Mouse (Mus musculus): ENCODE data around the gene Tmtc2.
A peak's percentile ranks its signal among the peaks of the same experiment; 100 is the strongest.

Gene Tmtc2

GRCm38 (mm10) chr10:105288472-105288871 lies 285.8 kb downstream of the Tmtc2 start:
- no peak for DNase-seq (ENCODE audit: low spot score)

GRCm38 (mm10) chr10:105287575-105287974 lies 286.7 kb downstream of the Tmtc2 start:
- no peak for DNase-seq (ENCODE audit: low spot score)

DNA sequence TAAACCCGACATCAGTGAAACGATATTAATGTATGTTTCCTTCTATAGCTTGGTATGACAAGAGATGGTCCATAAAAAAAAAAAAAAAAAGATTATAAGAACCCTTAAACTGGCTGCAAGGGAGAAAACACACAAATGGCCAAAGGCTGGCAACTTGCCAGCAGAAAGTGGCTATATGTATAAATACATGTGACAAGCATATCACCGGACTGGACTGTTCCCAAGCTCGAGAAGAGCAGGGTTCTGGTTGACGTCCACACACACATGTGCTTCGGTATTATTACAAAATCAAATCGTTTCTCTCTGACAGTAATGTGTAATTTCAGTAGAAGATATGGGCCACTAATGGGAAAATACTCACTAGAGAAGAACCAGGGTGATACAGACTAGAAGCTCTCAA lies 287.2 kb downstream of the Tmtc2 start:
- DNase-seq (ENCODE audit: low spot score): no peak

DNA sequence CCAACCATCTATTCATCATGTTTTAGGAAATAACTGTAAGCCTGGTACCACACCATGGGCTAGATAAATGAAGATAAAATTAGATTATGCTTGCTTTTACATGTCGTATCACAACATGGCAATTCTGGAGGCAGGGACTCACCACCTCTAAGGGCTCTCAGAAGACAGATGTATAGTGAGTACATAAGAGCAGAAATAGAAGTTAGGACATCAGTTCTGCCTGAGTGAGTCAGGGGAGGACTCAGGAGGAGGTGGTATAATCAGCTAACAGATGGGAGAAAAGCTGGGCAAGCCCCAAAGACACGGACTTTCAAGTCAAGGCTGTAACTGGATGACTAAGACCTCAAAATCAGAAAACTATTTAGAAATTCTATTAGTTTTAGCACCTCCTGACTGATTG lies 288.0 kb downstream of the Tmtc2 start:
- no peak for DNase-seq (ENCODE audit: low spot score)

DNA sequence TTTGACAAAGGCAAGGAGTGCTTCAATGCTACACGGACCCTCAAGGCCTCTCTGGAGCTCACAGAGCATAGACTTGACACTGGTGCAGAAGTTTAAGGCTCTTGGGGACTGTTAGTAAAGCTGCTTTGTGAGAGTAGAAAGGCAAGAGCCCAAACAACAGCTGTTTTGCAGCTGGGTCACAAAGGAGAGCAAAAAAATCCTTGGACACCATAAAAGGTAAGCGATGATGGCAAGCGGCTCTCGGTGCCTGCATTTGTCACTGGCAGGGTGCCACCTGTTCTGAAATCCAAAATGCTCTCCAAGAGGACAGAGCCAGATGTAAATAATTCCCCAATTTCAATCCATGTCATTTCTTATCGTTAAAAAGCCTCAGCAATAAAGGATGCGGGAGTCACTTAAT lies 290.1 kb downstream of the Tmtc2 start:
- peak; percentile 36 for DNase-seq (ENCODE audit: low spot score)

DNA sequence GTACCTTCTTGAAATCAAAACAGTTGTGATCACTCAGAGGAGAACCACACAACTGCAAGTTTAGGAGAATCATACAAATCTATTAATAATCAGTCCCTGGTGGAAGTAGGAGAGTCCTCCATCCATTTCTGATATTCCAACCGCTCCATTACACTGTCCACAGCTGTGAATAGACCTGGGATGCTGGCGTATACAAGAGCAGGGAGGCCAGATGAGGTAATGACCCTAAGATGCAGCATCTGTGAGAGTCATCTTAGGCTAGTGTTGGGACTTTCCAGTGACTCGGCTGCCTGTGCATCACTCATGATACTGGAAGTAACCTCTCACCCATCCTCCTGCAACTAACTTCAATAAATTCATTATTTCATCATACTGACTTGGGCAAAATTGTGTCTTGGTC lies 293.3 kb downstream of the Tmtc2 start:
- no peak for DNase-seq (ENCODE audit: low spot score)

GRCm38 (mm10) chr10:105260053-105260452 lies 314.2 kb downstream of the Tmtc2 start:
- DNase-seq (ENCODE audit: low spot score): no peak

- DNase-seq (ENCODE audit: low spot score): peak; percentile 29
These were observed 336.0 kb downstream of the Tmtc2 start for GRCm38 (mm10) chr10:105238291-105238690.

GRCm38 (mm10) chr10:105232864-105233263 lies 341.4 kb downstream of the Tmtc2 start:
- no peak for DNase-seq (ENCODE audit: low spot score)

GRCm38 (mm10) chr10:105230416-105230815 lies 343.8 kb downstream of the Tmtc2 start:
- no peak for DNase-seq (ENCODE audit: low spot score)

DNA sequence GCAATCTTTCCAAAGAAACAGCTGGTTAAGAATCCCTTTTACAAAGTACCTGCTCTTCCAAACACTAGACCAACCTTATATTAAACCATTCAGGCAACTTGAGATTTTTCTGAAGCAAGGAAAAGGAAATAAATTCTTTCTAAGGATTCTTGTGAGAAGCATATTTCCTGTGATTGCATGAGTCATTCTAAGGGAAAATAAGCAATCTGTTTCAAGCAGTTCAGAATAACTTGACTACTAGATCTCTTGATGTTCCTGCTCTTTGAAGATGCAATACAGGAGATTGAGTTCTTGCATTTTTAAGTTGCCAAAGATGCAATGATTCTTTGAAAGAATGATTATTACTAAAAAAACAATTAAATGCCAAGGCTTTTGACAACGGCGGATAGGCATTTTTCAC lies 345.6 kb downstream of the Tmtc2 start:
- DNase-seq (ENCODE audit: low spot score): no peak

- no peak for DNase-seq (ENCODE audit: low spot score)
These were observed 346.6 kb downstream of the Tmtc2 start for GRCm38 (mm10) chr10:105227631-105228030.

GRCm38 (mm10) chr10:105225714-105226113 lies 348.5 kb downstream of the Tmtc2 start:
- no peak for DNase-seq (ENCODE audit: low spot score)

- no peak for DNase-seq (ENCODE audit: low spot score)
These were observed 351.3 kb downstream of the Tmtc2 start for GRCm38 (mm10) chr10:105222904-105223303.

DNA sequence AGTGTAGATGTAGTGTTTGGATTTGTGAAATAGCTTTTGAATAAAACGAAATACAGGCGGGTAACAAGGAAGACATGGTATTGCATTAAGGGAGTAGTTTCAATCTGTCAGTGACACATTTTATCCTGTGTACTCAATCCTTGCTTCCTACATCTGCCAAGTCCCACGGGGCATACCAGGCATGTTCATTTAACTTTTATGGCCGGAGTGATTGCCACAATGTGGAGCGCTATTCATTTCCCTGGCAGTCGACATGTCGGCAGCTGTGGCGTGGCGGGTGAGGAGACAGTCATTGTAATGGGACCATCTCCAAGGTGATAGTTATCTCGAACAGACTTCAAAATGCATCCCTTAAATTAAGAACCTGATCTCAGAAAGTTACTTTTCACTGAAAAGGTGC lies 372.8 kb downstream of the Tmtc2 start:
- DNase-seq (ENCODE audit: low spot score): no peak

DNA sequence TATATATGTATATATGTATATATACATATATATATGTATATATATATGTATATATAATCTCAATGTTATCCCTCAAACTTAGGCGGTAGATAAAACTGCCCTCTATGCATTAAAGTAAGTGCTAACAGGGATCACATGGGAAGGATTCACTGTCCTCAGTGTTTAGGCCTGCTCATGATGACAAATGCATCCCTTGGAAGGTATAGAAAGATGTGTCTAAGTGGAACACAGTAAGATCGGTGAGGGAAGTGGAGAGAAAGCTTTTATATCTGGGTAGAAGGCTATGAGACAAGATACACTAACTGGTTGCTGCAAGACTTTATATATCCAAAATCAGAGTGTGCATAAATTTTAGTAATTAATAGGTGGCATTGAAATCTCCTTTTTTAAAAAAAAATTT lies 373.6 kb downstream of the Tmtc2 start:
- DNase-seq (ENCODE audit: low spot score): no peak

- DNase-seq (ENCODE audit: low spot score): no peak
These were observed 374.2 kb downstream of the Tmtc2 start for GRCm38 (mm10) chr10:105200092-105200491.

DNA sequence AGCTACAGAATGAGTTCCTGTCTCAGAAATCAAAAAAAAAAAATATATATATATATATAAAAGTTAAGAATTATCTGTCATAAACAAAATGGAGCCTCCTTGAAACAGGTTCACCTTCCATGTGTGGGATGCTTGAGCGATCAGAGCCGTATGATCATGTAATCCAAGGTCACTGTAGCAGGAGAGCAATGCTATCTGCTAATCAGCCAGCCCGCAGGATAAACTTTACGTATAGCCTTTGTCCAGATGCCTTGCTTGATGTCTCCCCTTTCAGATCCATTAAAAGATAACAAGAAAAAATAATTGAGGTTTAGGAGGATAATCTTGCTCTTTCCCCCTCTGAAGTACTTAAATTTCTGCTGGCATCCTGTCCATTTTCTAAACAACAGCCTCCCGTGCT lies 374.7 kb downstream of the Tmtc2 start:
- DNase-seq (ENCODE audit: low spot score): no peak

- no peak for DNase-seq (ENCODE audit: low spot score)
These were observed 378.9 kb downstream of the Tmtc2 start for GRCm38 (mm10) chr10:105195377-105195776.

GRCm38 (mm10) chr10:105193756-105194460 lies 380.3 kb downstream of the Tmtc2 start:
- DNase-seq (ENCODE audit: low spot score): no peak

DNA sequence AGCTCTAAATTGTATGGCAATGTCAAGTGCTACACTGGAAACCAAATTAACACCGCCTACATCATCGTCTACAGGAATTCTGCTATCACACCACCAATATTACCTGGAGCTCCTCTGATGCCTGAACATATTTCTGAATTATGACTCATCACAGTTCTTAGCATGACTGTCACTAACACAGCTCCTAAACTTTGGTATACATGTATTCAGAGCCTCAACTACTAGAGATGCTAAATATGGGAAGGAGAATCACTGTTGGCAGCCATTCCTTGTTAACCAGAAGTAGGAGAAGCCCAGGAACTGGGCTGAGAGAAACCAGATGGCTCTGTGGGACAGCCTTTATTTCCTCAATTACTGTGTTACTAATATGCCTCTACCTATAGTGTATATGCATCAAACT lies 382.2 kb downstream of the Tmtc2 start:
- DNase-seq (ENCODE audit: low spot score): no peak

GRCm38 (mm10) chr10:105189746-105190145 lies 384.5 kb downstream of the Tmtc2 start:
- DNase-seq (ENCODE audit: low spot score): no peak

GRCm38 (mm10) chr10:105186636-105187035 lies 387.6 kb downstream of the Tmtc2 start:
- no peak for DNase-seq (ENCODE audit: low spot score)

DNA sequence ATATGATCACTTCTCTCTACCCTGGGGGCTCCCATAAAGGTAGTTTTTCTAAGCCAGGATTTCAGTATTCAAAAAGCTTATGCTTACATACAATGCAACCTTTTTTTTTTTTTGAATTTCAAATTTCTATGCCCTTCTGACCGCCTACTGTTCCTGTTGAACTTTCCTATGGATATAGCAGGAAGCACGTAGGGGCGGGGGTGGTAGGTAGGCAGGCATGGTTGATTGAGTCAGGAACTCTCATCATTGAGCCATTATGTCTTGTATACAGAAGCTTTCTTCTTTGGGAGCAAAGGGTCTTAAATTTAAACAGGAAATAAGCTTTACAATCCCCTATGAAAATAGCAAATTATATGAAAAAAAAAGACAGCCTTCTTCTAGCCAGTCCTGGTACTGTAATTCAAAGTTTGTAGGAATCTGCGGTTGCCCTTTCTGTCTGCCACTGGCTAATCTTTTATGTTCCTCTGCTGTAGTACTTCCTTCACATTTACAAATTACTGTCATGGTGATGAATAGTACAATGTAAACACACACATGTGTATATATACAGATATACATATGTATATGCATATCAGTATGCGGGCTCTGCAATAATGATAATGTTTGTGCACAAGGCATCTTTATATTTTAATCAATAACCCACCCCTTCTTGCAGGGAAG lies 405.7 kb downstream of the Tmtc2 start:
- no peak for DNase-seq (ENCODE audit: low spot score)
